Mouse (Mus musculus) limb, embryonic 10.5 days (tissue): ENCODE data around the gene Tmem189. TPM values are rescaled to one million over a fixed set of nuclear protein-coding genes. Genes with fewer than 3 reads are reported as not detected.
A peak's percentile ranks its signal among the peaks of the same experiment; 100 is the strongest.

Source experiments
- DNase-seq: peaks from one replicate; pipeline ENCODE4 v3.0.0-alpha.2; 2017; ENCODE audit warnings: low spot score
- H3K27ac ChIP-seq: fragments of 300-500 bp; sonication (generic); 2 replicates; pipeline ENCODE4 v1.5.1; 2016; ENCODE audit warnings: mild to moderate bottlenecking
- H3K27me3 ChIP-seq: fragments of 300-500 bp; sonication (generic); 2 replicates; pipeline ENCODE4 v1.6.1; 2016; ENCODE audit warnings: low read depth, mild to moderate bottlenecking; ENCODE audit not compliant: poor library complexity, severe bottlenecking
- H3K36me3 ChIP-seq: fragments of 300-500 bp; sonication (generic); 2 replicates; pipeline ENCODE4 v1.6.1; 2016; ENCODE audit warnings: mild to moderate bottlenecking, moderate library complexity
- H3K4me1 ChIP-seq: fragments of 300-500 bp; sonication (generic); 2 replicates; pipeline ENCODE4 v1.6.1; 2016
- H3K4me3 ChIP-seq: fragments of 300-500 bp; sonication (generic); 2 replicates; pipeline ENCODE4 v1.5.1; 2016; ENCODE audit warnings: mild to moderate bottlenecking, moderate library complexity
- H3K9me3 ChIP-seq: fragments of 300-500 bp; sonication (generic); replicated peaks from 2 replicates; pipeline ENCODE4 v1.6.1; 2016; ENCODE audit warnings: mild to moderate bottlenecking
- WGBS: fragments of 180-500 bp; shearing (Covaris S2); methylation state at CpG from one replicate; pipeline ENCODE4 v1.1.7; 2016; 5-methylcytosine and 5-hydroxymethylcytosine counted together
- polyA plus RNA-seq: library from polyadenylated mRNA; unstranded; fragments of >200 nt; fragmentation: Nextera tagmentation; extraction: Ambion mirVana; gene quantifications from 2 replicates; pipeline ENCODE4 v1.2.1, GENCODE M21; 2016

The Tmem189 gene
- polyA plus RNA-seq, 1 experiment from 2014 or later: 43.2 TPM

- Histone ChIP-seq H3K27me3 (peaks cover 27% of the 10 kb centered on the region), H3K9me3 (no peaks in the 10 kb centered on the region), H3K4me1 (peaks cover 10% of the 10 kb centered on the region), H3K4me3 (no peak overlapping the region), H3K27ac (no peak overlapping the region), H3K36me3 (no peaks in the 10 kb centered on the region)
- DNase-seq: no peak
- 90% methylated on average over 14 of the region's 14 CpGs for WGBS
Observed at GRCm38 (mm10) chr2:167695491-167695890, 5.9 kb upstream of the Tmem189 start.

GRCm38 (mm10) chr2:167694963-167695362, 5.3 kb upstream of the Tmem189 start:
- Histone ChIP-seq H3K4me1 (peaks cover 10% of the 10 kb centered on the region), H3K9me3 (no peaks in the 10 kb centered on the region), H3K27me3 (peaks cover 32% of the 10 kb centered on the region), H3K4me3 (no peak overlapping the region), H3K36me3 (no peaks in the 10 kb centered on the region), H3K27ac (no peak overlapping the region)
- WGBS: 94% methylated on average over 7 of the region's 7 CpGs
- no peak for DNase-seq

- 87% methylated on average over 1 of the region's 1 CpGs for WGBS
- Histone ChIP-seq H3K9me3 (no peaks in the 10 kb centered on the region), H3K4me3 (no peak overlapping the region), H3K36me3 (no peaks in the 10 kb centered on the region), H3K27me3 (peaks cover 39% of the 10 kb centered on the region), H3K27ac (no peak overlapping the region), H3K4me1 (peaks cover 17% of the 10 kb centered on the region)
- no peak for DNase-seq
Observed at GRCm38 (mm10) chr2:167694244-167694643, 4.6 kb upstream of the Tmem189 start.

- Histone ChIP-seq H3K4me3 (no peak overlapping the region), H3K4me1 (peaks cover 25% of the 10 kb centered on the region), H3K36me3 (no peaks in the 10 kb centered on the region), H3K27ac (no peak overlapping the region), H3K9me3 (no peaks in the 10 kb centered on the region), H3K27me3 (peaks cover 46% of the 10 kb centered on the region)
- WGBS: 93% methylated on average over 2 of the region's 2 CpGs
- DNase-seq: no peak
Observed at GRCm38 (mm10) chr2:167693540-167693939, 3.9 kb upstream of the Tmem189 start.

- H3K36me3 ChIP-seq: no peaks in the 10 kb centered on the region
- no peak overlapping the region for H3K27ac ChIP-seq
- WGBS: 75% methylated on average over 3 of the region's 3 CpGs
- peaks cover 53% of the 10 kb centered on the region for H3K27me3 ChIP-seq
- H3K9me3 ChIP-seq: no peaks in the 10 kb centered on the region
- no peak for DNase-seq
- H3K4me1 ChIP-seq: peaks cover 32% of the 10 kb centered on the region
- no peak overlapping the region for H3K4me3 ChIP-seq
Observed at GRCm38 (mm10) chr2:167692831-167693230, 3.2 kb upstream of the Tmem189 start.

GRCm38 (mm10) chr2:167691871-167692661, 2.4 kb upstream of the Tmem189 start:
- H3K9me3 ChIP-seq: no peaks in the 10 kb centered on the region
- H3K4me1 ChIP-seq: peaks cover 35% of the 10 kb centered on the region

GRCm38 (mm10) chr2:167691410-167691809, 1.8 kb upstream of the Tmem189 start:
- WGBS: 90% methylated on average over 6 of the region's 6 CpGs
- DNase-seq: no peak
- no peak overlapping the region for H3K4me3 ChIP-seq
- H3K27ac ChIP-seq: no peak overlapping the region
- H3K27me3 ChIP-seq: peaks cover 67% of the 10 kb centered on the region
- H3K9me3 ChIP-seq: no peaks in the 10 kb centered on the region
- H3K4me1 ChIP-seq: peaks cover 34% of the 10 kb centered on the region
- no peaks in the 10 kb centered on the region for H3K36me3 ChIP-seq

More at GRCm38 (mm10) chr2:167691871-167692661, 2.4 kb upstream of the Tmem189 start:
- no peak for DNase-seq
- Histone ChIP-seq H3K27me3 (peaks cover 61% of the 10 kb centered on the region), H3K27ac (no peak overlapping the region), H3K4me3 (no peak overlapping the region), H3K36me3 (no peaks in the 10 kb centered on the region)
- WGBS: 87% methylated on average over 14 of the region's 14 CpGs

GRCm38 (mm10) chr2:167690962-167691311, 1.3 kb upstream of the Tmem189 start:
- Histone ChIP-seq H3K4me1 (peaks cover 29% of the 10 kb centered on the region), H3K9me3 (no peaks in the 10 kb centered on the region), H3K36me3 (no peaks in the 10 kb centered on the region), H3K27ac (no peak overlapping the region), H3K27me3 (peaks cover 71% of the 10 kb centered on the region), H3K4me3 (peak overlapping the region; percentile 10; the same call in 1 of the 2 replicates)
- DNase-seq: no peak
- 86% methylated on average over 12 of the region's 12 CpGs for WGBS

GRCm38 (mm10) chr2:167690219-167690961, 768 bp upstream of the Tmem189 start:
- no peak for DNase-seq
- Histone ChIP-seq H3K36me3 (no peaks in the 10 kb centered on the region), H3K27me3 (peaks cover 77% of the 10 kb centered on the region), H3K4me1 (peaks cover 27% of the 10 kb centered on the region), H3K4me3 (peak overlapping the region; percentile 77), H3K9me3 (no peaks in the 10 kb centered on the region), H3K27ac (no peak overlapping the region)
- 64% methylated on average over 15 of the region's 15 CpGs for WGBS

GRCm38 (mm10) chr2:167688498-167689451, 847 bp downstream of the Tmem189 start, which contains the start of gene Cebpb:
TSS of gene Cebpb (plus strand) at chr2:167688915.
- H3K27me3 ChIP-seq: peaks cover 79% of the 10 kb centered on the region
- peak within 1 kb of the TSS; percentile 77 for H3K4me3 ChIP-seq
- under 1% methylated on average over 147 of the region's 147 CpGs for WGBS
- H3K4me1 ChIP-seq: peaks cover 28% of the 10 kb centered on the region
- H3K9me3 ChIP-seq: no peaks in the 10 kb centered on the region
- peak; percentile 79 for DNase-seq
- no peaks in the 10 kb centered on the region for H3K36me3 ChIP-seq
- peak within 1 kb of the TSS; percentile 81 for H3K27ac ChIP-seq

- Histone ChIP-seq H3K36me3 (no peaks in the 10 kb centered on the region), H3K4me1 (peaks cover 28% of the 10 kb centered on the region), H3K4me3 (peak overlapping the region; percentile 77), H3K27me3 (peaks cover 78% of the 10 kb centered on the region), H3K9me3 (no peaks in the 10 kb centered on the region), H3K27ac (peak overlapping the region; percentile 81; the same call in 1 of the 2 replicates)
- 26% methylated on average over 12 of the region's 12 CpGs for WGBS
- DNase-seq: no peak
Observed at GRCm38 (mm10) chr2:167688126-167688497, 1.5 kb downstream of the Tmem189 start.

GRCm38 (mm10) chr2:167687651-167688101, 1.9 kb downstream of the Tmem189 start:
- no peaks in the 10 kb centered on the region for H3K36me3 ChIP-seq
- peak overlapping the region; percentile 27; the same call in 1 of the 2 replicates for H3K27ac ChIP-seq
- peaks cover 28% of the 10 kb centered on the region for H3K4me1 ChIP-seq
- H3K27me3 ChIP-seq: peaks cover 74% of the 10 kb centered on the region
- H3K4me3 ChIP-seq: peak overlapping the region; percentile 6; the same call in 1 of the 2 replicates
- WGBS: 49% methylated on average over 11 of the region's 11 CpGs
- no peaks in the 10 kb centered on the region for H3K9me3 ChIP-seq
- no peak for DNase-seq
